Comparison of ENCODE assay signal across 17 mouse cellular contexts in genomic region chr5:91721231-91722096, GRCm38 (mm10).
DNase-seq lines count a peak whose midpoint lies in the region; ATAC-seq and TF ChIP-seq lines count a peak whose summit lies in the region.
"Had no signal": no experiment of that assay in that cellular context is flagged by ENCODE, and none has a peak within 500 bp of the region (broad histone marks: within the 10 kb centered on the region; RNA-seq: fewer than 3 reads in every experiment).

No protein-coding gene starts in this region.

- H3K36me3 ChIP-seq in CH12.LX (replicated peaks in 1 of 2; ENCODE audit: control insufficient read depth in 1 of 2, insufficient read depth in 1 of 2, low read length in 1 of 2), result no peaks in the 10 kb centered on the region
- peaks cover 0 to 64% of the 10 kb centered on the region in 2 experiments; a peak in 2 of 4 replicates for H3K36me3 ChIP-seq in MEL (ENCODE audit: control insufficient read depth in 1 of 2, insufficient read depth in 2 of 2, low read length in 2 of 2)
- no peaks in the 10 kb centered on the region for H3K36me3 ChIP-seq in liver, embryonic 13.5 days
- no peaks in the 10 kb centered on the region for H3K36me3 ChIP-seq in intestine, embryonic 15.5 days
- H3K36me3 ChIP-seq: embryonic facial prominence, embryonic 12.5 days; hindbrain, embryonic 15.5 days; kidney, embryonic 15.5 days; midbrain, embryonic 10.5 days; neural tube, embryonic 15.5 days had no signal

- no peaks in the 10 kb centered on the region for H3K79me2 ChIP-seq in CH12.LX (replicated peaks; ENCODE audit: control insufficient read depth, extremely low read depth, insufficient read depth, poor library complexity, severe bottlenecking)
- peaks cover 2% of the 10 kb centered on the region; the same call in 1 of the 2 replicates for H3K79me2 ChIP-seq in MEL (ENCODE audit: control insufficient read depth, insufficient read depth, low read length, poor library complexity)

- H3K4me2 ChIP-seq in CH12.LX (ENCODE audit: insufficient read depth, low read depth, poor library complexity, severe bottlenecking), result no peak overlapping the region
- no peak overlapping the region for H3K4me2 ChIP-seq in liver, embryonic 13.5 days
- no peak overlapping the region for H3K4me2 ChIP-seq in intestine, embryonic 15.5 days (replicated peaks)
- H3K4me2 ChIP-seq: embryonic facial prominence, embryonic 12.5 days; forebrain, embryonic 13.5 days; hindbrain, embryonic 15.5 days; kidney, embryonic 15.5 days; neural tube, embryonic 15.5 days had no signal

- no peak overlapping the region for H3K27ac ChIP-seq in CH12.LX (ENCODE audit: insufficient read depth, low read depth)
- H3K27ac ChIP-seq in MEL (ENCODE audit: control insufficient read depth, low read depth, low read length), result peak overlapping the region; percentile 100
- H3K27ac ChIP-seq in liver, embryonic 13.5 days, result peak overlapping the region; percentile 34; the same call in 1 of the 2 replicates
- H3K27ac ChIP-seq in intestine, embryonic 15.5 days, result no peak overlapping the region
- H3K27ac ChIP-seq: forebrain, embryonic 13.5 days; hindbrain, embryonic 15.5 days; kidney, embryonic 15.5 days; midbrain, embryonic 10.5 days; neural tube, embryonic 15.5 days had no signal

- in situ Hi-C loops in CH12.LX (cut with MboI; ENCODE audit: low pct_ligation_motif_present, low pct_unique_long_range_greater_than_20kb, low sequenced_read_pairs), result no loop called here

- DNase-seq in CH12.LX (ENCODE audit: extremely low read depth), result no peak
- DNase-seq in MEL (ENCODE audit: low read depth, low spot score), result peak; percentile 94
- DNase-seq in liver, embryonic 13.5 days, result no peak
- DNase-seq in embryo, embryonic 9.5 days (ENCODE audit: extremely low spot score), result no peak
- DNase-seq: adrenal gland, postnatal 14 days; cerebellum, adult 9-10 months; lung, adult 2 months had no signal

- TF ChIP-seq EP300 in CH12.LX (IDR thresholded peaks at IDR 0.05; ENCODE audit: low read length) (no peak), MEL (IDR thresholded peaks at IDR 0.05; ENCODE audit: low read depth in 1 of 2, low read length in 2 of 2) (no peak)

- TF ChIP-seq POLR2A in CH12.LX (IDR thresholded peaks at IDR 0.05; ENCODE audit: low read depth, low read length), result no peak
- peak in 1 of 2 experiments; percentile 85; a peak in 3 of 4 replicates for TF ChIP-seq POLR2A in MEL (IDR thresholded peaks at IDR 0.05; ENCODE audit: control insufficient read depth in 1 of 2, insufficient read depth in 1 of 2, low read depth in 1 of 2, low read length in 2 of 2, poor library complexity in 1 of 2)

- H3K9me3 ChIP-seq in CH12.LX (replicated peaks; ENCODE audit: low read length), result no peaks in the 10 kb centered on the region
- no peaks in the 10 kb centered on the region for H3K9me3 ChIP-seq in MEL (replicated peaks; ENCODE audit: insufficient read depth, low read length)
- H3K9me3 ChIP-seq in liver, embryonic 13.5 days (replicated peaks), result no peaks in the 10 kb centered on the region
- no peaks in the 10 kb centered on the region for H3K9me3 ChIP-seq in intestine, embryonic 15.5 days
- H3K9me3 ChIP-seq: embryonic facial prominence, embryonic 12.5 days; forebrain, embryonic 13.5 days; hindbrain, embryonic 15.5 days; kidney, embryonic 15.5 days; midbrain, embryonic 10.5 days; neural tube, embryonic 15.5 days had no signal

- TF ChIP-seq RAD21 in CH12.LX (IDR thresholded peaks at IDR 0.05; ENCODE audit: low read depth, low read length) (no peak), MEL (IDR thresholded peaks at IDR 0.05; ENCODE audit: low read depth, low read length) (no peak)

- H3K9ac ChIP-seq in CH12.LX (ENCODE audit: insufficient read depth, low read depth) (no peak overlapping the region), MEL (ENCODE audit: control insufficient read depth, low read depth, low read length, poor library complexity, severe bottlenecking) (peak overlapping the region; percentile 71)
- no peak overlapping the region for H3K9ac ChIP-seq in liver, embryonic 13.5 days
- H3K9ac ChIP-seq in intestine, embryonic 15.5 days, result no peak overlapping the region
- H3K9ac ChIP-seq: embryonic facial prominence, embryonic 12.5 days; forebrain, embryonic 13.5 days; hindbrain, embryonic 15.5 days; kidney, embryonic 15.5 days; neural tube, embryonic 15.5 days had no signal

- no peak for TF ChIP-seq CTCF in CH12.LX (conservative IDR thresholded peaks at IDR 0.05 in 1 of 2, IDR thresholded peaks at IDR 0.05 in 1 of 2; ENCODE audit: low read depth in 2 of 2, low read length in 2 of 2)
- no peak for TF ChIP-seq CTCF in MEL (IDR thresholded peaks at IDR 0.05 in 2 of 3, conservative IDR thresholded peaks at IDR 0.05 in 1 of 3; ENCODE audit: control insufficient read depth in 1 of 3, insufficient read depth in 1 of 3, low read depth in 2 of 3, low read length in 3 of 3, poor library complexity in 1 of 3, severe bottlenecking in 1 of 3)

- dilution Hi-C loops in CH12.LX (cut with MboI; ENCODE audit: extremely low pct_ligation_motif_present, extremely low pct_unique_long_range_greater_than_20kb, low sequenced_read_pairs), result no loop called here

- WGBS in liver, embryonic 13.5 days (ENCODE audit: insufficient replicate concordance), result 33% methylated on average over 9 of the region's 9 CpGs
- WGBS in intestine, embryonic 15.5 days, result 89% methylated on average over 9 of the region's 9 CpGs

- peak; percentile 53; the same call in 1 of the 2 replicates for ATAC-seq in liver, embryonic 13.5 days (ENCODE audit: low read depth)
- ATAC-seq in megakaryocyte-erythroid progenitor cell, adult 5-6 weeks (replicated peaks; ENCODE audit: low FRiP score, low TSS enrichment, poor library complexity, severe bottlenecking), result peak; percentile 86
- no peak for ATAC-seq in intestine, embryonic 15.5 days
- no peak for ATAC-seq in inflammation-experienced regulatory T-cells, adult 6 months
- ATAC-seq: forebrain, embryonic 13.5 days; intestine, postnatal 0 days had no signal

- H3K4me3 ChIP-seq in CH12.LX (replicated peaks in 1 of 3; ENCODE audit: low read depth in 2 of 3, low read length in 2 of 3, poor library complexity in 1 of 3), result no peak overlapping the region
- H3K4me3 ChIP-seq in MEL (ENCODE audit: control insufficient read depth in 1 of 2, insufficient read depth in 1 of 2, low read depth in 2 of 2, low read length in 2 of 2), result 0 out of 4 replicates have a peak overlapping the region, but pooled peaks of 1 of the 2 experiments have one; percentile 2
- H3K4me3 ChIP-seq in liver, embryonic 13.5 days (replicated peaks), result no peak overlapping the region
- H3K4me3 ChIP-seq in intestine, embryonic 15.5 days (replicated peaks), result no peak overlapping the region
- H3K4me3 ChIP-seq: embryonic facial prominence, embryonic 12.5 days; forebrain, embryonic 13.5 days; hindbrain, embryonic 15.5 days; kidney, embryonic 15.5 days; midbrain, embryonic 10.5 days; neural tube, embryonic 15.5 days had no signal

- H3K4me1 ChIP-seq in CH12.LX (ENCODE audit: control insufficient read depth in 1 of 2, insufficient read depth in 2 of 2), result peaks cover 10 to 41% of the 10 kb centered on the region in 2 experiments
- peaks cover 23 to 62% of the 10 kb centered on the region in 2 experiments for H3K4me1 ChIP-seq in MEL (ENCODE audit: control insufficient read depth in 1 of 2, insufficient read depth in 2 of 2, low read length in 2 of 2)
- H3K4me1 ChIP-seq in liver, embryonic 13.5 days (replicated peaks), result peaks cover 36% of the 10 kb centered on the region
- H3K4me1 ChIP-seq in intestine, embryonic 15.5 days (replicated peaks), result no peaks in the 10 kb centered on the region
- H3K4me1 ChIP-seq: forebrain, embryonic 13.5 days; kidney, embryonic 15.5 days; neural tube, embryonic 15.5 days had no signal

- H3K27me3 ChIP-seq in CH12.LX (replicated peaks) (no peaks in the 10 kb centered on the region), MEL (ENCODE audit: control insufficient read depth in 1 of 2, insufficient read depth in 2 of 2, low read length in 2 of 2) (no peaks in the 10 kb centered on the region)
- no peaks in the 10 kb centered on the region for H3K27me3 ChIP-seq in liver, embryonic 13.5 days
- H3K27me3 ChIP-seq in intestine, embryonic 15.5 days (replicated peaks), result no peaks in the 10 kb centered on the region
- H3K27me3 ChIP-seq: embryonic facial prominence, embryonic 12.5 days; forebrain, embryonic 13.5 days; hindbrain, embryonic 15.5 days; kidney, embryonic 15.5 days; neural tube, embryonic 15.5 days had no signal

TF ChIP-seq in CH12.LX, 34 proteins besides CTCF, POLR2A, EP300 and RAD21:
- TF ChIP-seq MAFK (IDR thresholded peaks at IDR 0.05; ENCODE audit: insufficient replicate concordance, low read length), result 0 out of 2 replicates have a peak, but pooled peaks have one; percentile 43
- no peak for TF ChIP-seq E2F4 (IDR thresholded peaks at IDR 0.05; ENCODE audit: insufficient replicate concordance, low read depth, low read length)

TF ChIP-seq in MEL, 35 proteins besides CTCF, POLR2A, EP300 and RAD21 (continues in another document):
- TF ChIP-seq UBTF (IDR thresholded peaks at IDR 0.05; ENCODE audit: borderline replicate concordance, insufficient read depth, low read depth, low read length) (no peak), MEF2A (IDR thresholded peaks at IDR 0.05; ENCODE audit: extremely low read depth, insufficient replicate concordance, low read depth, low read length, poor library complexity, severe bottlenecking) (no peak), MAFK (IDR thresholded peaks at IDR 0.05; ENCODE audit: borderline replicate concordance, low read depth, low read length) (no peak), NELFE (IDR thresholded peaks at IDR 0.05; ENCODE audit: low read depth, low read length) (no peak), POLR2AphosphoS2 (IDR thresholded peaks at IDR 0.05; ENCODE audit: low read length) (no peak), SMC3 (IDR thresholded peaks at IDR 0.05; ENCODE audit: low read depth, low read length) (no peak), MAX (IDR thresholded peaks at IDR 0.05; ENCODE audit: low read length) (no peak), TAL1 (IDR thresholded peaks at IDR 0.05; ENCODE audit: low read length) (peak; percentile 68), NRF1 (IDR thresholded peaks at IDR 0.05; ENCODE audit: insufficient read depth, low read depth, low read length, poor library complexity, severe bottlenecking) (no peak), MYB (IDR thresholded peaks at IDR 0.05; ENCODE audit: low read depth, low read length) (no peak), E2F4 (IDR thresholded peaks at IDR 0.05; ENCODE audit: borderline replicate concordance, low read depth, low read length) (no peak), TCF12 (IDR thresholded peaks at IDR 0.05; ENCODE audit: low read depth, low read length) (no peak), MYC (IDR thresholded peaks at IDR 0.05; ENCODE audit: low read depth, low read length) (no peak), BHLHE40 (IDR thresholded peaks at IDR 0.05; ENCODE audit: borderline replicate concordance, low read depth, low read length) (no peak), SIN3A (IDR thresholded peaks at IDR 0.05; ENCODE audit: low read length) (no peak), TBP (IDR thresholded peaks at IDR 0.05; ENCODE audit: low read depth, low read length) (peak; percentile 83), RCOR1 (IDR thresholded peaks at IDR 0.05; ENCODE audit: low read depth, low read length) (no peak), HCFC1 (IDR thresholded peaks at IDR 0.05; ENCODE audit: low read depth, low read length) (no peak)

Comparison
In these comparisons a context has a peak if more than half of its experiments do, and no peak if none do; other contexts are left out.
1. H3K27ac ChIP-seq: peak in MEL (single experiment) and liver, embryonic 13.5 days (single experiment); none in CH12.LX (single experiment) and intestine, embryonic 15.5 days (single experiment).
2. ATAC-seq: peak in liver, embryonic 13.5 days (single experiment) and megakaryocyte-erythroid progenitor cell, adult 5-6 weeks (single experiment); none in intestine, embryonic 15.5 days (single experiment) and inflammation-experienced regulatory T-cells, adult 6 months (single experiment).
3. Of the 35 proteins assayed by ChIP-seq in both MEL and CH12.LX: peak only in MEL: TBP; only in CH12.LX: MAFK; in both: none; in neither: 32; mixed calls (peak in some experiments, not most) for 1.